Mouse (Mus musculus): ENCODE data around the gene Btbd7. TPM values are rescaled to one million over a fixed set of nuclear protein-coding genes. Genes with fewer than 3 reads are reported as not detected.
A peak's percentile ranks its signal among the peaks of the same experiment; 100 is the strongest.

Btbd7 gene
- polyA plus RNA-seq, 1 experiment, result 22.1 TPM

- peak; percentile 90 for DNase-seq
- under 1% methylated on average over 63 of the region's 63 CpGs for WGBS
- no peaks in the 10 kb centered on the region for H3K27me3 ChIP-seq (ENCODE audit: control insufficient read depth, insufficient read depth, low read length)
- peak within 1 kb of the TSS; percentile 13; the same call in 1 of the 2 replicates for H3K27ac ChIP-seq (ENCODE audit: control insufficient read depth, insufficient read depth, low read length)
- H3K36me3 ChIP-seq (ENCODE audit: control insufficient read depth, insufficient read depth, low read length), result 0 out of 2 replicates have a peak, but pooled peaks cover 3% of the 10 kb centered on the region
- H3K4me3 ChIP-seq (ENCODE audit: control insufficient read depth, insufficient read depth, low read length), result peak within 1 kb of the TSS; percentile 75
- TF ChIP-seq POLR2A (IDR thresholded peaks at IDR 0.05; ENCODE audit: control insufficient read depth, extremely low read depth, insufficient read depth, low read length, poor library complexity) (peak; percentile 76), CTCF (IDR thresholded peaks at IDR 0.05; ENCODE audit: borderline replicate concordance, control insufficient read depth, extremely low read depth, insufficient read depth, low read length, poor library complexity) (0 out of 2 replicates have a peak, but pooled peaks have one; percentile 10)
- peaks cover 10% of the 10 kb centered on the region for H3K4me1 ChIP-seq (replicated peaks; ENCODE audit: control insufficient read depth, insufficient read depth, low read length)
These were observed 134.4 kb downstream of the Btbd7 start, which contains the start of the genes Moap1 and Tmem251 for GRCm38 (mm10) chr12:102743589-102744574. Moap1 (minus strand) TSS chr12:102743661. Tmem251 (plus strand) TSS chr12:102743762.

GRCm38 (mm10) chr12:102743036-102743588 is 135.2 kb downstream of the Btbd7 start:
- 1% methylated on average over 33 of the region's 33 CpGs for WGBS
- Histone ChIP-seq H3K27ac (ENCODE audit: control insufficient read depth, insufficient read depth, low read length) (peak overlapping the region; percentile 13; the same call in 1 of the 2 replicates), H3K36me3 (ENCODE audit: control insufficient read depth, insufficient read depth, low read length) (0 out of 2 replicates have a peak, but pooled peaks cover 3% of the 10 kb centered on the region), H3K4me1 (replicated peaks; ENCODE audit: control insufficient read depth, insufficient read depth, low read length) (peaks cover 10% of the 10 kb centered on the region), H3K27me3 (ENCODE audit: control insufficient read depth, insufficient read depth, low read length) (no peaks in the 10 kb centered on the region), H3K4me3 (ENCODE audit: control insufficient read depth, insufficient read depth, low read length) (peak overlapping the region; percentile 75)
- no peak for DNase-seq
- no peak for TF ChIP-seq CTCF (IDR thresholded peaks at IDR 0.05; ENCODE audit: borderline replicate concordance, control insufficient read depth, extremely low read depth, insufficient read depth, low read length, poor library complexity)
- no peak for TF ChIP-seq POLR2A (IDR thresholded peaks at IDR 0.05; ENCODE audit: control insufficient read depth, extremely low read depth, insufficient read depth, low read length, poor library complexity)

GRCm38 (mm10) chr12:102742056-102742455 is 136.2 kb downstream of the Btbd7 start:
- 98% methylated on average over 7 of the region's 7 CpGs for WGBS
- H3K36me3 ChIP-seq (ENCODE audit: control insufficient read depth, insufficient read depth, low read length), result 0 out of 2 replicates have a peak, but pooled peaks cover 3% of the 10 kb centered on the region
- H3K4me1 ChIP-seq (replicated peaks; ENCODE audit: control insufficient read depth, insufficient read depth, low read length), result peaks cover 10% of the 10 kb centered on the region
- TF ChIP-seq POLR2A (IDR thresholded peaks at IDR 0.05; ENCODE audit: control insufficient read depth, extremely low read depth, insufficient read depth, low read length, poor library complexity), result no peak
- no peak for TF ChIP-seq CTCF (IDR thresholded peaks at IDR 0.05; ENCODE audit: borderline replicate concordance, control insufficient read depth, extremely low read depth, insufficient read depth, low read length, poor library complexity)
- DNase-seq, result no peak
- H3K27me3 ChIP-seq (ENCODE audit: control insufficient read depth, insufficient read depth, low read length), result no peaks in the 10 kb centered on the region
- H3K27ac ChIP-seq (ENCODE audit: control insufficient read depth, insufficient read depth, low read length), result no peak overlapping the region
- no peak overlapping the region for H3K4me3 ChIP-seq (ENCODE audit: control insufficient read depth, insufficient read depth, low read length)

GRCm38 (mm10) chr12:102740285-102740684 is 138.0 kb downstream of the Btbd7 start:
- WGBS, result 67% methylated on average over 3 of the region's 3 CpGs
- no peak overlapping the region for H3K4me3 ChIP-seq (ENCODE audit: control insufficient read depth, insufficient read depth, low read length)
- H3K36me3 ChIP-seq (ENCODE audit: control insufficient read depth, insufficient read depth, low read length), result no peaks in the 10 kb centered on the region
- peaks cover 8% of the 10 kb centered on the region for H3K4me1 ChIP-seq (replicated peaks; ENCODE audit: control insufficient read depth, insufficient read depth, low read length)
- H3K27ac ChIP-seq (ENCODE audit: control insufficient read depth, insufficient read depth, low read length), result no peak overlapping the region
- no peak for TF ChIP-seq CTCF (IDR thresholded peaks at IDR 0.05; ENCODE audit: borderline replicate concordance, control insufficient read depth, extremely low read depth, insufficient read depth, low read length, poor library complexity)
- no peak for TF ChIP-seq POLR2A (IDR thresholded peaks at IDR 0.05; ENCODE audit: control insufficient read depth, extremely low read depth, insufficient read depth, low read length, poor library complexity)
- DNase-seq, result peak; percentile 51
- no peaks in the 10 kb centered on the region for H3K27me3 ChIP-seq (ENCODE audit: control insufficient read depth, insufficient read depth, low read length)

- Histone ChIP-seq H3K27me3 (ENCODE audit: control insufficient read depth, insufficient read depth, low read length) (no peaks in the 10 kb centered on the region), H3K36me3 (ENCODE audit: control insufficient read depth, insufficient read depth, low read length) (no peaks in the 10 kb centered on the region), H3K27ac (ENCODE audit: control insufficient read depth, insufficient read depth, low read length) (no peak overlapping the region), H3K4me3 (ENCODE audit: control insufficient read depth, insufficient read depth, low read length) (no peak overlapping the region), H3K4me1 (replicated peaks; ENCODE audit: control insufficient read depth, insufficient read depth, low read length) (peaks cover 5% of the 10 kb centered on the region)
- TF ChIP-seq CTCF (IDR thresholded peaks at IDR 0.05; ENCODE audit: borderline replicate concordance, control insufficient read depth, extremely low read depth, insufficient read depth, low read length, poor library complexity) (no peak), POLR2A (IDR thresholded peaks at IDR 0.05; ENCODE audit: control insufficient read depth, extremely low read depth, insufficient read depth, low read length, poor library complexity) (no peak)
- WGBS, result 92% methylated on average over 5 of the region's 5 CpGs
- DNase-seq, result no peak
These were observed 139.2 kb downstream of the Btbd7 start for GRCm38 (mm10) chr12:102739096-102739495.

- Histone ChIP-seq H3K4me1 (replicated peaks; ENCODE audit: control insufficient read depth, insufficient read depth, low read length) (peaks cover 8% of the 10 kb centered on the region), H3K36me3 (ENCODE audit: control insufficient read depth, insufficient read depth, low read length) (no peaks in the 10 kb centered on the region), H3K4me3 (ENCODE audit: control insufficient read depth, insufficient read depth, low read length) (no peak overlapping the region), H3K27ac (ENCODE audit: control insufficient read depth, insufficient read depth, low read length) (no peak overlapping the region), H3K27me3 (ENCODE audit: control insufficient read depth, insufficient read depth, low read length) (no peaks in the 10 kb centered on the region)
- DNase-seq, result peak; percentile 60
- WGBS, result 17% methylated on average over 4 of the region's 5 CpGs
- TF ChIP-seq CTCF (IDR thresholded peaks at IDR 0.05; ENCODE audit: borderline replicate concordance, control insufficient read depth, extremely low read depth, insufficient read depth, low read length, poor library complexity), result peak; percentile 79; the same call in 1 of the 2 replicates
- no peak for TF ChIP-seq POLR2A (IDR thresholded peaks at IDR 0.05; ENCODE audit: control insufficient read depth, extremely low read depth, insufficient read depth, low read length, poor library complexity)
These were observed 144.9 kb downstream of the Btbd7 start for GRCm38 (mm10) chr12:102733381-102733780.

All from thymus, adult 2 months (tissue).